In the genomic region with DNA sequence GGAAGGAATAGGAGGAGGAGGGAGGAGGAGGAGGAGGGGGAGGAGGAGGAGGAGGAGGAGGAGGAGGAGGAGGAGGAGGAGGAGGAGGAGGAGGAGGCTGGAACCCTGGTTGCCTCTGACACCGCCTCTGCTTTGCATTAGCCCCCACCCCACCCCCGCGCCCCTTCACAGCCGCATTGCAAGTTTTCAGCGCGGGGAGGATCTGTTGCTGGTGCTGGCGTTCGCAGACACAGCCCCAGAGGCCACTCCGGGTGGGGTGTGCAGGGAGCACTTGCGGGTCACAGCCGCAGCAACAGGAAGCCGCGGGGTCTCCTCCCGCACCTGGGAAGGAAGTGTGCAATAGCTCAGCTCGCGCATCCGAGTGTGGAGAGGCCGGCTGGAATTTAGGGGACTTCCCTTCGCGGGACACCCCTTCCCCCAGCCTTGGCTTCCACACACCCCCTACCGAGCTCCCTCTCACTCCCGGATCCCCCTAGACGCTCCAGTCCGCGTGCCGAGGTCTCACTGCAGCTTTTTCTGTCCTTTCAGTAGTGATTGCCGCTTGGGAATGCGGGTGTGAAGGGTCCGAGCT, we compare ENCODE assay signal across 8 mouse cellular contexts. TPM values are rescaled to one million over a fixed set of nuclear protein-coding genes. Genes with fewer than 3 reads are reported as not detected.
DNase-seq lines count a peak whose midpoint lies in the region; ATAC-seq and TF ChIP-seq lines count a peak whose summit lies in the region.

No protein-coding gene starts in this region.

- under 1% methylated on average over 29 of the region's 29 CpGs for WGBS in heart, adult 2 months
- under 1% methylated on average over 28 of the region's 29 CpGs for WGBS in kidney, adult 2 months
- 0% methylated on average over 27 of the region's 29 CpGs for WGBS in limb, embryonic 14.5 days
- under 1% methylated on average over 28 of the region's 29 CpGs for WGBS in midbrain, embryonic 14.5 days
- WGBS in stomach, embryonic 16.5 days, result under 1% methylated on average over 29 of the region's 29 CpGs

- no peak for TF ChIP-seq EP300 in heart, adult 2 months (IDR thresholded peaks at IDR 0.05; ENCODE audit: insufficient read depth, low read depth, low read length)

- no peaks in the 10 kb centered on the region; the same call in 1 of the 2 replicates for H3K79me2 ChIP-seq in heart, adult 2 months (replicated peaks; ENCODE audit: control insufficient read depth, insufficient read depth, low read length)

- peak overlapping the region; percentile 73 for H3K27ac ChIP-seq in heart, adult 2 months
- H3K27ac ChIP-seq in kidney, adult 2 months (ENCODE audit: insufficient read depth, low read depth, low read length), result peak overlapping the region; percentile 39; the same call in 1 of the 2 replicates
- H3K27ac ChIP-seq in limb, embryonic 14.5 days (replicated peaks; ENCODE audit: low read depth, low read length), result peak overlapping the region; percentile 96
- peak overlapping the region; percentile 84 for H3K27ac ChIP-seq in midbrain, embryonic 14.5 days (replicated peaks; ENCODE audit: low read depth, low read length)
- peak overlapping the region; percentile 95 for H3K27ac ChIP-seq in stomach, embryonic 16.5 days (ENCODE audit: low read length)

- DNase-seq in cerebellum, adult 11 months, result peak; percentile 51
- DNase-seq in embryo, embryonic 11 days, result peak; percentile 74
- DNase-seq in heart, adult 2 months, result peak; percentile 64 to 75
- DNase-seq in kidney, adult 2 months, result peak; percentile 42
- peak; percentile 71 for DNase-seq in limb, embryonic 14.5 days (ENCODE audit: low spot score)
- DNase-seq in midbrain, embryonic 14.5 days, result peak; percentile 73

- peak overlapping the region; percentile 98 for H3K9ac ChIP-seq in heart, adult 2 months (ENCODE audit: low read depth, low read length)
- peak overlapping the region; percentile 94 for H3K9ac ChIP-seq in limb, embryonic 14.5 days (ENCODE audit: low read depth, low read length, severe bottlenecking)
- peak overlapping the region; percentile 57 for H3K9ac ChIP-seq in midbrain, embryonic 14.5 days (replicated peaks; ENCODE audit: low read length)
- H3K9ac ChIP-seq in stomach, embryonic 16.5 days (ENCODE audit: low read length), result peak overlapping the region; percentile 84

- H3K4me2 ChIP-seq in limb, embryonic 14.5 days (replicated peaks; ENCODE audit: low read depth, low read length, severe bottlenecking), result peak overlapping the region; percentile 92
- peak overlapping the region; percentile 79 for H3K4me2 ChIP-seq in midbrain, embryonic 14.5 days (ENCODE audit: low read length)
- peak overlapping the region; percentile 98 for H3K4me2 ChIP-seq in stomach, embryonic 16.5 days (ENCODE audit: low read depth, low read length)

- H3K4me3 ChIP-seq in heart, adult 2 months, result peak overlapping the region; percentile 66
- peak overlapping the region; percentile 78 for H3K4me3 ChIP-seq in kidney, adult 2 months (ENCODE audit: insufficient read depth, low read depth, low read length)
- peak overlapping the region; percentile 81 for H3K4me3 ChIP-seq in limb, embryonic 14.5 days (replicated peaks; ENCODE audit: low read length)
- peak overlapping the region; percentile 62 for H3K4me3 ChIP-seq in midbrain, embryonic 14.5 days (replicated peaks; ENCODE audit: low read depth, low read length)
- peak overlapping the region; percentile 72 for H3K4me3 ChIP-seq in stomach, embryonic 16.5 days (replicated peaks; ENCODE audit: low read length)

- no peaks in the 10 kb centered on the region for H3K9me3 ChIP-seq in limb, embryonic 14.5 days (ENCODE audit: control insufficient read depth, low read length)
- H3K9me3 ChIP-seq in midbrain, embryonic 14.5 days (ENCODE audit: control insufficient read depth, low read length), result no peaks in the 10 kb centered on the region
- no peaks in the 10 kb centered on the region for H3K9me3 ChIP-seq in stomach, embryonic 16.5 days (replicated peaks; ENCODE audit: control insufficient read depth, low read length)

- H3K27me3 ChIP-seq in heart, adult 2 months (ENCODE audit: control insufficient read depth, insufficient read depth, low read length), result no peaks in the 10 kb centered on the region
- H3K27me3 ChIP-seq in kidney, adult 2 months (replicated peaks; ENCODE audit: control insufficient read depth, insufficient read depth, low read length), result no peaks in the 10 kb centered on the region; the same call in 1 of the 2 replicates
- H3K27me3 ChIP-seq in limb, embryonic 14.5 days (ENCODE audit: control insufficient read depth, insufficient read depth, low read length), result no peaks in the 10 kb centered on the region
- peaks cover 5% of the 10 kb centered on the region; the same call in 1 of the 2 replicates for H3K27me3 ChIP-seq in midbrain, embryonic 14.5 days (ENCODE audit: control insufficient read depth, insufficient read depth, low read length)
- H3K27me3 ChIP-seq in stomach, embryonic 16.5 days (ENCODE audit: control insufficient read depth, insufficient read depth, low read length), result no peaks in the 10 kb centered on the region

- intact Hi-C loops in heart, adult 2 months (cut with DNase I), result loop anchor here (1.0 to 5.0 kb wide), 4 partner anchors 63 to 305 kb away; a partner anchor contains a TSS

- H3K36me3 ChIP-seq in heart, adult 2 months (ENCODE audit: control insufficient read depth, insufficient read depth, low read length), result peaks cover 14% of the 10 kb centered on the region
- H3K36me3 ChIP-seq in kidney, adult 2 months (ENCODE audit: control insufficient read depth, insufficient read depth, low read length), result no peaks in the 10 kb centered on the region
- peaks cover 7% of the 10 kb centered on the region; the same call in 1 of the 2 replicates for H3K36me3 ChIP-seq in limb, embryonic 14.5 days (ENCODE audit: control insufficient read depth, insufficient read depth, low read length)
- H3K36me3 ChIP-seq in midbrain, embryonic 14.5 days (ENCODE audit: control insufficient read depth, insufficient read depth, low read length), result no peaks in the 10 kb centered on the region
- H3K36me3 ChIP-seq in stomach, embryonic 16.5 days (ENCODE audit: control insufficient read depth, insufficient read depth, low read length), result no peaks in the 10 kb centered on the region

- no peak for TF ChIP-seq POLR2A in heart, adult 2 months (IDR thresholded peaks at IDR 0.05; ENCODE audit: insufficient read depth, low read depth, low read length)
- no peak for TF ChIP-seq POLR2A in kidney, adult 2 months (IDR thresholded peaks at IDR 0.05; ENCODE audit: low read depth, low read length)
- TF ChIP-seq POLR2A in limb, embryonic 14.5 days (IDR thresholded peaks at IDR 0.05; ENCODE audit: borderline replicate concordance, extremely low read depth, insufficient read depth, insufficient read length), result no peak

- no peak for TF ChIP-seq CTCF in heart, adult 2 months (IDR thresholded peaks at IDR 0.05)
- TF ChIP-seq CTCF in kidney, adult 2 months (conservative IDR thresholded peaks at IDR 0.05; ENCODE audit: insufficient read depth, insufficient read length, low read depth, low read length), result no peak

- peaks cover 2% of the 10 kb centered on the region for H3K4me1 ChIP-seq in heart, adult 2 months (ENCODE audit: control insufficient read depth, insufficient read depth, low read length)
- H3K4me1 ChIP-seq in kidney, adult 2 months (ENCODE audit: control insufficient read depth, insufficient read depth, low read length), result peaks cover 3% of the 10 kb centered on the region; the same call in 1 of the 2 replicates
- H3K4me1 ChIP-seq in limb, embryonic 14.5 days (ENCODE audit: control insufficient read depth, insufficient read depth, low read length), result peaks cover 19% of the 10 kb centered on the region
- peaks cover 15% of the 10 kb centered on the region for H3K4me1 ChIP-seq in midbrain, embryonic 14.5 days (ENCODE audit: control insufficient read depth, insufficient read depth, low read length)
- peaks cover 8% of the 10 kb centered on the region for H3K4me1 ChIP-seq in stomach, embryonic 16.5 days (ENCODE audit: control insufficient read depth, insufficient read depth, low read length)

- ATAC-seq in cerebellum, adult (ENCODE audit: insufficient number of reproducible peaks, low FRiP score, low TSS enrichment), result no peak
- peak; percentile 35 for ATAC-seq in limb, embryonic 14.5 days (ENCODE audit: low FRiP score, low read depth)
- ATAC-seq in midbrain, embryonic 14.5 days (ENCODE audit: low FRiP score, low TSS enrichment), result no peak; the same call in 1 of the 2 replicates
- ATAC-seq in stomach, embryonic 16.5 days (ENCODE audit: insufficient read depth, low FRiP score), result peak; percentile 3; the same call in 1 of the 2 replicates

RNA-seq across cellular contexts. Expression of a gene that starts 1.3 kb away (rescaled TPM):
- total RNA-seq in heart, adult 2 months (2021), result 10 to 100 TPM; 51.7 to 62.3 TPM
- polyA plus RNA-seq in heart, adult 2 months (2012; rRNA removed), result 23.8 and 40.6 TPM in 2 replicates
- 3.9 and 4.6 TPM in 2 replicates for polyA plus RNA-seq in kidney, adult 2 months (2012; rRNA removed)
- polyA plus RNA-seq in limb, embryonic 14.5 days (2012; rRNA removed), result 23.9 and 25.8 TPM in 2 replicates
- polyA plus RNA-seq in limb, embryonic 14.5 days (2014; fragmentation: Nextera tagmentation; extraction: Ambion mirVana), result 9.6 and 10.9 TPM in 2 replicates
- 2.8 and 3.1 TPM in 2 replicates for polyA plus RNA-seq in midbrain, embryonic 14.5 days (2014; fragmentation: Nextera tagmentation; extraction: Ambion mirVana)
- 6.7 and 7.0 TPM in 2 replicates for polyA plus RNA-seq in stomach, embryonic 16.5 days (2015; fragmentation: Nextera tagmentation; extraction: Ambion mirVana)

RNA-seq across cellular contexts. Expression of a gene that starts 52.0 kb away (rescaled TPM):
- total RNA-seq in heart, adult 2 months (2021), result 10 to 100 TPM; 33.5 to 38.5 TPM
- 20.6 and 30.0 TPM in 2 replicates for polyA plus RNA-seq in heart, adult 2 months (2012; rRNA removed)
- polyA plus RNA-seq in kidney, adult 2 months (2012; rRNA removed), result 33.0 and 35.9 TPM in 2 replicates
- 17.2 and 19.5 TPM in 2 replicates for polyA plus RNA-seq in limb, embryonic 14.5 days (2012; rRNA removed)
- polyA plus RNA-seq in limb, embryonic 14.5 days (2014; fragmentation: Nextera tagmentation; extraction: Ambion mirVana), result 25.2 and 26.7 TPM in 2 replicates
- polyA plus RNA-seq in midbrain, embryonic 14.5 days (2014; fragmentation: Nextera tagmentation; extraction: Ambion mirVana), result 23.7 and 24.0 TPM in 2 replicates
- 22.8 and 25.0 TPM in 2 replicates for polyA plus RNA-seq in stomach, embryonic 16.5 days (2015; fragmentation: Nextera tagmentation; extraction: Ambion mirVana)

Comparison
In these comparisons a context has a peak if more than half of its experiments do, and no peak if none do; other contexts are left out.
1. ATAC-seq: peak in limb, embryonic 14.5 days (single experiment) and stomach, embryonic 16.5 days (single experiment); none in cerebellum, adult (single experiment) and midbrain, embryonic 14.5 days (single experiment).
2. H3K27ac ChIP-seq: peak in every context shown above with its lines; median percentile 96 in limb, embryonic 14.5 days; 95 in stomach, embryonic 16.5 days; 84 in midbrain, embryonic 14.5 days; 73 in heart, adult 2 months; 39 in kidney, adult 2 months.
3. Peak in every context shown above with its lines, with median percentiles within 50 percentile points of each other: DNase-seq, H3K4me3 ChIP-seq, H3K9ac ChIP-seq and H3K4me2 ChIP-seq.